Mouse (Mus musculus): ENCODE results near the gene Hist1h2ae.
"Not testable (repeated sequence)": the region's sequence is repeated elsewhere in the genome, so short reads cannot be mapped to it uniquely, and the experiment has no call there.

The Hist1h2ae gene

DNA sequence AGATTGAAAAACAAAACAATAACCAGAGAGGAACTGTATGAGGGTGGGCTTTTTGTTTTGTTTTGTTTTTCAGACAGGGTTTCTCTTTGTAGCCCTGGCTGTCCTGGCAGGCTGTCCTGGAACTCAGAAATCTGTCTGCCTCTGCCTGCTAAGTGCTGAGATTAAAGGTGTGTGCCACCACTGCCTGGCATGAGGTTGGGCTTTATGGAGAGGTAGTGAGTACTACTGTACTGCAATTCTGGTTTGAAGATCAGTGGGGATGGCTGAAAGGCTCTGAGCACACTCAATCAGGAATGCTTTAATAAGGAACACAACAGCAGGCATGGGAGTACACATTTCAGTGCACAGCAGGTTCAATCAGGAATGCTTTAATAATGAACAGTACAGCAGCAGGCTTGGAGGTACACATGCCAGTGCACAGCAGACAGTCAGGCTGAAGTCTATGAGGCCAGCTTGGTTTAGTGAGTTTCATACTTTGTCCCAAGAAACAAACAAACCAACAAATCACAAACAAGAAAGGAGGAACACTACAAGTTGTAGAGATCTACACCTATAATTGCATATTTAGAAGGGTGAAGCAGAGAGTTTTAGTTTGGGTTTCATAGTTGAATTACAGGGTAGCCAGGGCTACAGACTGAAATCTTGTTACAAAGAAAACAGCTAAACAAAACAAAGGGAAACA, 12.5 kb upstream of the Hist1h2ae start:
- DNase-seq (ENCODE audit: low read depth, low spot score) = no peak

GRCm38 (mm10) chr13:23582219-23583056, 11.4 kb upstream of the Hist1h2ae start:
- DNase-seq (ENCODE audit: low read depth, low spot score) = no peak

- no peak for DNase-seq (ENCODE audit: low read depth, low spot score)
These were observed 10.6 kb upstream of the Hist1h2ae start, which contains the start of gene Hist1h4d for GRCm38 (mm10) chr13:23581408-23582218. Gene Hist1h4d (plus strand): TSS chr13:23581598.

GRCm38 (mm10) chr13:23577835-23578234, 6.8 kb upstream of the Hist1h2ae start:
- no peak for DNase-seq (ENCODE audit: low read depth, low spot score)

DNA sequence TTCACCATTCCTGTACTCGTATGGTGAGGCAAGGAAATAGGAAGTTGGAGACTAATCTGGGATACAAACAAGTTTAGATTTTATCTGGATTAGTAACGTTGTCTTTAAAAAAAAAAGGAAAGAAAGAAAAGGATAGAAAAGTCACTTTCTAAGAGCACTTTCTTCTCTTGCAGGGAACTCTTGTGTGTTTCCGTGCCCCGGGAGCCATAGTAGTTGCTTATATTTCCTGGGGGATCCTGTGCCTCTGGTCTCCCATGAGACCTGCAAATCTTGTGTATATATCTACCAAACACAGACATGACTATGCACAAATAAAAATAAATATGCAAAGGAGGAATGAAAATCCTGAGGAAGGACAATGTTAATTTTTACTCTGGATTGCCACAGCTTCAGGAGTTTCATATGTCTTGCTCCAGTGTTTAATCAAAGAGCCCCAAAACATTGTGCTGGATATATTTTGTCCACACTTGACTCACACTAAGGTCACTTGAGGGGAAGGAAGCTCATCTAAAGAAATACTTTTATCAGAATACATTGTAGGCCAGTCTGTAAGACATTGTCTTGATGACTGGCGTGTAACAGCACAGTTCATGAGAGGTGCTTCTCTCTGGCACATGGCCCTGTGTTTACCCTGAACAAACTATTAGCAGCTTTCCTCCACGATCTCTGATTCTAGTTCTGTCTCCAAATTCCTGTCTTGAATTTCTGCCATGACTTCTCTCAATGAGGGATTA, 6.1 kb upstream of the Hist1h2ae start:
- no peak for DNase-seq (ENCODE audit: low read depth, low spot score)

DNA sequence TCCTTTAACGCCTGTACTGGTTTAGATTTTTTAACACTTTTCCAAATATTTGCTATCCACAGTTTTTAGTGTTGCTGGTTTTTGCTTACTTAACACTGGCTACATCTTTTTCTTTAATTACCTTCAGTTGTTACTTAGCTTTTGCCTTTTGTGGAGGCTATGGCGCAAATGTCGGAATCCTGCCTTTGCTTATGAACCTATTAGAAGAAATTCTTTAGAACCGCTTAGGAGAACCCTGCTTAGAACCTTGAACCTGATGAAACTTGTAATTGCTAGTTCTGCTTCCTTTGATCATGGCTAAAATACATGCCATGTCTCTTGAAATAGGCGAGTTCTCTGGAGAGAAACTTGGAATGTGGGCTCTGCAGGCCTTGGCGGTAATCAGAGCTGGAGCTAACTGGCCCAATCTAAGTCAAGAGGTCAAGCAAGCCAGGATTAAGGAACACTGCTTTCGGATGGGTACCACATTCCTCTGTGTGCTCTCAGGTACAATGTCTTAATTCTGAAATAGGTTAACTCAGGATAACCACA, 5.4 kb upstream of the Hist1h2ae start:
- DNase-seq (ENCODE audit: low read depth, low spot score) = no peak

DNA sequence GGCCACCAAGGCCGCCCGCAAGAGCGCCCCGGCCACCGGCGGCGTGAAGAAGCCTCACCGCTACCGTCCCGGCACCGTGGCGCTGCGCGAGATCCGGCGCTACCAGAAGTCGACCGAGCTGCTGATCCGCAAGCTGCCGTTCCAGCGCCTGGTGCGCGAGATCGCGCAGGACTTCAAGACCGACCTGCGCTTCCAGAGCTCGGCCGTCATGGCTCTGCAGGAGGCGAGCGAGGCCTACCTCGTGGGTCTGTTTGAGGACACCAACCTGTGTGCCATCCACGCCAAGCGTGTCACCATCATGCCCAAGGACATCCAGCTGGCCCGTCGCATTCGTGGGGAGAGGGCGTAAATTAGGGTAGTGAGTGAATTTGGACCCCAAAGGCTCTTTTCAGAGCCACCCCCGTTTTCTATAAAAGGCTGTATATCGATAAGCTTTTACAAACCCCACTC, 4.9 kb upstream of the Hist1h2ae start:
- DNase-seq (ENCODE audit: low read depth, low spot score) = not testable (repeated sequence)

DNA sequence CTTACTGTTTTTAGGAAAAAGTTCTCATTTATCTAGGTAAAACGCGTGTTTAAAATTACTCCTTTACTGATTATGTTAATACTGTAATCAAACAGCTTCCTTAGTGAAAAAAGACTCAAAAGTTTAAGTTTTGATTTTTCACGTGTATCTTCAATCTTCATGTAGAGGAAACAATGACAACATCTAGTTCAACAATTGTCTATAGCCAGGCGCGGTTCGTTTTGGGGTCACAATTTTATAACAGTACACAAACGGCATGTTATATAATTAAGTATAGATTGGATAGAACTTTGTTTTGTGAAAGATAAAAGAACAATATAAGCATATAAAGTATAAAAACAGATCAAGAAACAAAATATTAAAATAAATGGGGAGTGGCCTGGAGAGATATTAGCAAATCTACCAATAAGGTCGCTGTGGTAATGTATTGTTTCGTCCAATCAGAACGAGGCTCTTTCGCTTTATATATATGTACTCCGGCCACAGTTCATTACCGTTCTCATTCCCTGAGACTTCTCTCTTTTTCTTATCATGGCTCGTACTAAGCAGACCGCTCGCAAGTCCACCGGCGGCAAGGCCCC, 4.3 kb upstream of the Hist1h2ae start, which contains the start of gene Hist1h3d:
Gene Hist1h3d, plus strand, starts transcription at position 493 of the 581 bp plus-strand sequence.
- DNase-seq (ENCODE audit: low read depth, low spot score) = no peak

- DNase-seq (ENCODE audit: low read depth, low spot score) = not testable (repeated sequence)
These were observed 3.6 kb upstream of the Hist1h2ae start for GRCm38 (mm10) chr13:23574546-23575170.

GRCm38 (mm10) chr13:23573898-23574524, 3.0 kb upstream of the Hist1h2ae start, which contains the start of the genes Hist1h2bf and Hist1h2ad:
Gene Hist1h2bf (minus strand): TSS chr13:23574196.
Gene Hist1h2ad (plus strand): TSS chr13:23574381.
- DNase-seq (ENCODE audit: low read depth, low spot score) = not testable (repeated sequence)

DNA sequence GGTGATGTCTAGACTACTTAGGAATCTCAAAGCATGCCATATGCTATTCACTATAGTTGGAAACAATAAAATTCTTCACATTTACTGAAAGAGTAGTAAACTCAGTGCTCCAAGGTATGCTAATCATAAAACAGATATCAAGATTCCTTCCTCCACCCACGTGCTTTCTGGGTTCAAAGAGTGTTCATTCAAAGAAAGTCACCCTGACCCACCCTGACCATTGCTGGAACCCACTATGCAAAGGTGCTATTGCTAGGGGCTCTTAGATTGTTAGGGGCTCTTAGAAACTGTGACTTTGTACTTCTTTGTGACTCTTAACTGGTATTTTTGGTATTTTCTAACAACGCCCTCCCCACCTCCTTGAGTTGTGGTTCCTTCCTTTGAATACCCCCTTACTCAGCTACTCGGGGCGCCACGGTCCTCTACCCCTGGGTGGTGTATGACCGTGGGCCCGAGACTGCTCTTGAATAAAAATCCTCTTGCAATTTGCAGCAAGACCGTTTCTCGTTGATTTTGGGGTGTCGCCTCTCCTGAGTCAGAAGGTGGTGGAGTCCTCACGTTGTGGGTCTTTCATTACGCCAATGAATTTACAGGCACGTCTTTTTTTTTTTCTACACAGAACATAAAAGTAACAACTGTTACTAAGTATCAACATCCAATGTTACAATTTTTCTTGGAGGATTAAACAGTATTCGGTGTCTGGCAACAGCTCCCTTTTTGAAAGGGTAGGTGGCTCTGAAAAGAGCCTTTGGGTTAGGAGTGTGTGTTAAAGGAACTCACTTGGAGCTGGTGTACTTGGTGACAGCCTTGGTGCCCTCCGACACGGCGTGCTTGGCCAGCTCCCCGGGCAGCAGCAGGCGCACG, 2.2 kb upstream of the Hist1h2ae start:
- not testable (repeated sequence) for DNase-seq (ENCODE audit: low read depth, low spot score)

DNA sequence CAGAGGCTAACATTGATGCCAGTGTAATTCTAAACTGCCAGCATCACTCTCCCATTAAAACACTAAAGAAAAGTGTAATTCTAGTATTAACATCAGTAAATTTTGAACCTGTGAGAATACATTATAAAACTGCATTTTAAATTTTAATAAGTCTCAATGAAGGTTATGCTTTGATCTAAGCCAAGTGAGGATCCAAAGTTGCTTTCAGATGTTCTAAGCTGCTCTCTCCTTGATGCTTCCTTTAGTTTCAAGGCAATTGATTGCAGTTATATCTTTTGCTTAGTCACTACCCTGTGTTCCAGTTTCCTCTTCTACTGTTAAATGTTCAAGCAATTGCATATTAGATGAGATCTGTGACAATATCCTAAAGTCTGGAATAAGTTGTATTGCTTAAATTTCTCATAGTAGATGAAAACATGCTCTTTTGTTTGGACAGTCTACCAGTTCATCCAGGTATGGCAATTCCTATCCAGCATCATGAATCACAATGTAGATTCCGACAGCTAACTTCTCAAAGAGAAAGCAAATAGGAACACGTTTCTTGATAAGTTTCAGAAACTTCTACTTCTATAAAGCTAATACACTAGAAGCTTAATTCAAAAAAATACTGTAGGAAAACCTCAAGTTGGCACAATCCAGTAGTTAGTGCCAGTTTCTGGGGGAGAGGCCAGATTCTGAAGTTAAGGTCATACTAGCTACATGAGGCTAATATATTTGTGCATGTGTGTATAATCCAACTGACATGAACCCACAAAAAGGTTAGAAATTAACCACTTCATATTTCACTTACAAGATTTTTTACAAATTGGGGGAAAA, 1.4 kb upstream of the Hist1h2ae start:
- no peak for DNase-seq (ENCODE audit: low read depth, low spot score)

- not testable (repeated sequence) for DNase-seq (ENCODE audit: low read depth, low spot score)
These were observed 641 bp upstream of the Hist1h2ae start for GRCm38 (mm10) chr13:23571504-23572217.

- DNase-seq (ENCODE audit: low read depth, low spot score) = not testable (repeated sequence)
These were observed 579 bp downstream of the Hist1h2ae start for GRCm38 (mm10) chr13:23570261-23571021.

DNA sequence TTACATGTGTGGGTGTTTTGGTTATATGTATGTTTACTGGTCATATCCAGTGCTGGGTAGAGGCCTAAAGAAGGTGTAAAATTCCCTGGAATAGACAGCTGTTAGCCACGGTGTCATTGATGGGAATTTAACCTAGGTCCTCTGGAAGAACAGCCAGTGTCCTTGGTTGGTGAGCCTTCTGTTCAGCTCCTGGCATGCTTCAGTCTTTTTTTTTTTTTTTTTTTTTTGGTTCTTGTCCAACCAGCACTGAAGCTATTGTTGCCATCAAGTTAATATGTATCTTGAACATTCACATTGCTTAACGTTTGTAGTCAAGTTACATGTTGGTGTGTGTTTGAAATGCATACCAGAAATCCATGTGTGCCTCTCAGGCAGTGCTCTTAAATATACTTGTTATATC, 6.5 kb downstream of the Hist1h2ae start:
- DNase-seq (ENCODE audit: low read depth, low spot score) = no peak
